Mouse (Mus musculus): ENCODE measurements around the gene Rhov. TPM values are rescaled to one million over a fixed set of nuclear protein-coding genes. Genes with fewer than 3 reads are reported as not detected.
A peak's percentile ranks its signal among the peaks of the same experiment; 100 is the strongest.

Rhov gene
- polyA plus RNA-seq, 1 experiment from 2014 or later, result 1.3 TPM

GRCm38 (mm10) chr2:119263813-119264212 lies 7.3 kb downstream of the Rhov start:
- Histone ChIP-seq H3K9me3 (ENCODE audit: control insufficient read depth) (no peaks in the 10 kb centered on the region), H3K27ac (ENCODE audit: low read depth, low read length) (no peak overlapping the region), H3K36me3 (ENCODE audit: control insufficient read depth, insufficient read depth) (no peaks in the 10 kb centered on the region), H3K4me3 (ENCODE audit: low read depth, low read length) (no peak overlapping the region), H3K9ac (ENCODE audit: low read depth, low read length) (no peak overlapping the region), H3K27me3 (replicated peaks; ENCODE audit: control insufficient read depth, insufficient read depth, low read length) (no peaks in the 10 kb centered on the region), H3K4me2 (replicated peaks; ENCODE audit: low read depth) (no peak overlapping the region), H3K4me1 (replicated peaks; ENCODE audit: control insufficient read depth, insufficient read depth, low read length) (no peaks in the 10 kb centered on the region; the same call in 1 of the 2 replicates)
- no peak for ATAC-seq
- 52% methylated on average over 5 of the region's 5 CpGs for WGBS
- no peak for TF ChIP-seq CTCF (IDR thresholded peaks at IDR 0.05; ENCODE audit: low read depth)

- Histone ChIP-seq H3K9ac (ENCODE audit: low read depth, low read length) (no peak overlapping the region), H3K4me1 (replicated peaks; ENCODE audit: control insufficient read depth, insufficient read depth, low read length) (no peaks in the 10 kb centered on the region; the same call in 1 of the 2 replicates), H3K27ac (ENCODE audit: low read depth, low read length) (no peak overlapping the region), H3K36me3 (ENCODE audit: control insufficient read depth, insufficient read depth) (no peaks in the 10 kb centered on the region), H3K9me3 (ENCODE audit: control insufficient read depth) (no peaks in the 10 kb centered on the region), H3K4me2 (replicated peaks; ENCODE audit: low read depth) (peak overlapping the region; percentile 43), H3K27me3 (replicated peaks; ENCODE audit: control insufficient read depth, insufficient read depth, low read length) (no peaks in the 10 kb centered on the region), H3K4me3 (ENCODE audit: low read depth, low read length) (no peak overlapping the region)
- no peak for TF ChIP-seq CTCF (IDR thresholded peaks at IDR 0.05; ENCODE audit: low read depth)
- peak; percentile 64 for ATAC-seq
- WGBS, result 22% methylated on average over 8 of the region's 8 CpGs
Measured at GRCm38 (mm10) chr2:119262978-119263377, 8.1 kb downstream of the Rhov start.

DNA sequence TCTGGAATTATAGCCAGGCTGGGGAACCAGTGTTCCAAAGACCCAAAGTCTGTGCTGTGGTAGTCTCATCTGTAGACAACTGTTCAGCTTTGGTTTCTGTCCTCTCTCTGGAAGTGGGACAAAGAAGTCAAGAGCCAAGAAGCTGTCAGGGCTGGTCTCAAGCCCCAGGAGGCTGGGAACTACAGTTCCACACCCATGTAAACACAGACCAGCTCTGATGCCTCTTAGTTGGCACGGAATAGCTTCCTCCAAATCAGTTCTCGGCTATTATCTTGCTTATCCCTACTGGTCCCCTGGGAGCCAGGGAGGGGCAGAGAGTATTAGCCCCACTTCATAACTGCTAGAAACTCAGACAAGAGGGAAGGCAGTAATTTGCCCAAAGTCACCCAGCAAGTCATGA lies 9.7 kb downstream of the Rhov start:
- no peaks in the 10 kb centered on the region for H3K27me3 ChIP-seq (replicated peaks; ENCODE audit: control insufficient read depth, insufficient read depth, low read length)
- H3K4me1 ChIP-seq (replicated peaks; ENCODE audit: control insufficient read depth, insufficient read depth, low read length), result no peaks in the 10 kb centered on the region; the same call in 1 of the 2 replicates
- no peak for ATAC-seq
- H3K4me3 ChIP-seq (ENCODE audit: low read depth, low read length), result no peak overlapping the region
- WGBS, result 29% methylated on average over 2 of the region's 2 CpGs
- no peaks in the 10 kb centered on the region for H3K36me3 ChIP-seq (ENCODE audit: control insufficient read depth, insufficient read depth)
- no peak overlapping the region for H3K27ac ChIP-seq (ENCODE audit: low read depth, low read length)
- H3K9me3 ChIP-seq (ENCODE audit: control insufficient read depth), result no peaks in the 10 kb centered on the region
- no peak for TF ChIP-seq CTCF (IDR thresholded peaks at IDR 0.05; ENCODE audit: low read depth)
- H3K4me2 ChIP-seq (replicated peaks; ENCODE audit: low read depth), result no peak overlapping the region
- H3K9ac ChIP-seq (ENCODE audit: low read depth, low read length), result no peak overlapping the region

- no peak for ATAC-seq
- WGBS, result 82% methylated on average over 1 of the region's 1 CpGs
- Histone ChIP-seq H3K36me3 (ENCODE audit: control insufficient read depth, insufficient read depth) (no peaks in the 10 kb centered on the region), H3K4me1 (replicated peaks; ENCODE audit: control insufficient read depth, insufficient read depth, low read length) (no peaks in the 10 kb centered on the region; the same call in 1 of the 2 replicates), H3K27ac (ENCODE audit: low read depth, low read length) (no peak overlapping the region), H3K4me3 (ENCODE audit: low read depth, low read length) (no peak overlapping the region), H3K9me3 (ENCODE audit: control insufficient read depth) (no peaks in the 10 kb centered on the region), H3K4me2 (replicated peaks; ENCODE audit: low read depth) (no peak overlapping the region), H3K27me3 (replicated peaks; ENCODE audit: control insufficient read depth, insufficient read depth, low read length) (no peaks in the 10 kb centered on the region; the same call in 1 of the 2 replicates), H3K9ac (ENCODE audit: low read depth, low read length) (no peak overlapping the region)
- TF ChIP-seq CTCF (IDR thresholded peaks at IDR 0.05; ENCODE audit: low read depth), result no peak
Measured at GRCm38 (mm10) chr2:119260518-119260917, 10.6 kb downstream of the Rhov start.

DNA sequence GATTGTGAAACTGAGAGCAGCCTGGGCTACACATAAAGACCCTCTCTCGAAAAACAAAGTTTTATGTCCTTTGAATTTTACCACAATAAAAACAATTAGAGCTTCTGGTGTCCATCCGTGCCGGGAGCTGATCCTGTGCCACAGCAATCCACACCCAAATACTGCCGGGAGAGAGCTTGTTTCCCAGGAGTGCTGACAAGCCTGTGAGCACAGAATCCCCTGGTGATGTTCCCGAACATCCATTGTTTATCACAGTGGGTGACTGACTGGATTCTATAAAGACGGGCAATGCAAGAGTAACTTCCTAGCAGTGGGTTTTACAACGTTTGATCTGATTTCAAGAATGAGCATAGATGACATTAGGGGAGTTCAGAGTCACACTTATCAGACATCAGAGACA lies 16.1 kb downstream of the Rhov start:
- Histone ChIP-seq H3K4me2 (replicated peaks; ENCODE audit: low read depth) (no peak overlapping the region), H3K9me3 (ENCODE audit: control insufficient read depth) (no peaks in the 10 kb centered on the region), H3K4me3 (ENCODE audit: low read depth, low read length) (no peak overlapping the region), H3K27ac (ENCODE audit: low read depth, low read length) (no peak overlapping the region), H3K4me1 (replicated peaks; ENCODE audit: control insufficient read depth, insufficient read depth, low read length) (peaks cover 4% of the 10 kb centered on the region; the same call in 1 of the 2 replicates), H3K27me3 (replicated peaks; ENCODE audit: control insufficient read depth, insufficient read depth, low read length) (peaks cover 3% of the 10 kb centered on the region), H3K36me3 (ENCODE audit: control insufficient read depth, insufficient read depth) (no peaks in the 10 kb centered on the region), H3K9ac (ENCODE audit: low read depth, low read length) (no peak overlapping the region)
- ATAC-seq, result no peak
- no peak for TF ChIP-seq CTCF (IDR thresholded peaks at IDR 0.05; ENCODE audit: low read depth)
- WGBS, result 27% methylated on average over 7 of the region's 7 CpGs

DNA sequence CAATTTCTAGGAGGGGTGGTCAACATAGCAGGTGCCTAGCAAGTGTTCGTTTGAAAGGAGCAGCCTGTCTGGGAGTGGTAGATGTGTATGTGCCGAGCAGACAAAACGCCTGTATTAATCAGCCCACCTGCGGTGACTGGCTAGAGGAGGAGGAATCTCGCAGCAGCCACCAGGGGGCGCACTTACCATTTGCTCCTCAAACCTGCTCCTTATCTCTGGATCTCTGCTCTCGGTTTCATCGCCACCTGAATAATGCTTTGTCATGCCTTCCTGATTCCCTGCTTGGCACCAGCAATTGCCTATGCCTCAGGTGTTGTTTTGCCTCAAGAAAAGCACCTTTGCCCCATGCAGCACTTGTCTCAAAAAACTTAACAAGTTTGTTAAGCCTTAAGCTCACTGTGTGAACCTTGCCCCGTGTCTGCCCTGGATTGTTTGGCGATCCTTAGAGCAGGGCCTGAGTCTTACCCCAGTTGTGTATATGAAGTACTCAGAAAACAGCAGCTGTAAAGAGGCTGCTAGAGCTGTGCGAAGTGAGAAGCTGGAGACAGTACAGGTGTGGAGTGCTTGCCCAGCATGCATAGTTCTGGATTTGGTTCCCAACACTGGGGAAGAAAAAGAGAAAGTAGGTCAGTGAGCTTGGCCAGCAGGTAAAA lies 20.1 kb downstream of the Rhov start:
- 5% methylated on average over 11 of the region's 11 CpGs for WGBS
- Histone ChIP-seq H3K27ac (ENCODE audit: low read depth, low read length) (peak overlapping the region; percentile 57), H3K4me1 (replicated peaks; ENCODE audit: control insufficient read depth, insufficient read depth, low read length) (peaks cover 7% of the 10 kb centered on the region; the same call in 1 of the 2 replicates), H3K9ac (ENCODE audit: low read depth, low read length) (no peak overlapping the region), H3K36me3 (ENCODE audit: control insufficient read depth, insufficient read depth) (peaks cover 14% of the 10 kb centered on the region; the same call in 1 of the 2 replicates), H3K4me2 (replicated peaks; ENCODE audit: low read depth) (peak overlapping the region; percentile 17), H3K9me3 (ENCODE audit: control insufficient read depth) (no peaks in the 10 kb centered on the region), H3K27me3 (replicated peaks; ENCODE audit: control insufficient read depth, insufficient read depth, low read length) (peaks cover 3% of the 10 kb centered on the region), H3K4me3 (ENCODE audit: low read depth, low read length) (no peak overlapping the region)
- peak; percentile 83 for ATAC-seq
- TF ChIP-seq CTCF (IDR thresholded peaks at IDR 0.05; ENCODE audit: low read depth), result peak; percentile 95

Data from intestine, postnatal 0 days (tissue).